Mouse (Mus musculus): ENCODE results near the gene Myh14.

GRCm38 (mm10) chr7:44587676-44588075 lies 83.0 kb downstream of the Myh14 start:
- no peak for TF ChIP-seq POLR2A (IDR thresholded peaks at IDR 0.05; ENCODE audit: control insufficient read depth, extremely low read depth, insufficient read depth, low read length, poor library complexity)
- no peak for TF ChIP-seq CTCF (IDR thresholded peaks at IDR 0.05; ENCODE audit: borderline replicate concordance, control insufficient read depth, extremely low read depth, insufficient read depth, low read length, poor library complexity)

Measured in thymus, adult 2 months (tissue).